Mouse (Mus musculus): ENCODE measurements around the gene Dnaja4.
A peak's percentile ranks its signal among the peaks of the same experiment; 100 is the strongest.

- TF ChIP-seq CTCF (IDR thresholded peaks at IDR 0.05; ENCODE audit: control insufficient read depth, insufficient read depth, insufficient replicate concordance, low read depth, low read length) (peak; percentile 24; the same call in 1 of the 2 replicates), POLR2A (IDR thresholded peaks at IDR 0.05; ENCODE audit: control insufficient read depth, low read depth, low read length) (peak; percentile 97)
Observed at GRCm38 (mm10) chr9:54733921-54734638, 35.4 kb downstream of the Dnaja4 start, which contains the start of gene Wdr61.
